Mouse (Mus musculus) small intestine, adult 2 months (tissue): ENCODE data around the gene Nfix.

Experiments used
- CTCF ChIP-seq: fragments of 200-500 bp; IDR thresholded peaks from 2 replicates; pipeline ENCODE4 v1.5.1; 2012; ENCODE audit warnings: low read depth, mild to moderate bottlenecking, control low read depth, inconsistent platforms, low read length, moderate library complexity, mixed read lengths; ENCODE audit not compliant: insufficient replicate concordance, insufficient read length; ENCODE audit errors: extremely low read depth
- POLR2A ChIP-seq: fragments of 200-500 bp; IDR thresholded peaks from 2 replicates; pipeline ENCODE4 v1.6.1; 2012; ENCODE audit warnings: low read depth, mild to moderate bottlenecking, control low read depth, inconsistent platforms, low read length, moderate library complexity

- no peak for TF ChIP-seq POLR2A
- TF ChIP-seq CTCF: no peak
These were observed 60.8 kb downstream of the Nfix start for GRCm38 (mm10) chr8:84739401-84739742.
